Mouse (Mus musculus): Measurements from ENCODE around the gene Camk1d.

DNA sequence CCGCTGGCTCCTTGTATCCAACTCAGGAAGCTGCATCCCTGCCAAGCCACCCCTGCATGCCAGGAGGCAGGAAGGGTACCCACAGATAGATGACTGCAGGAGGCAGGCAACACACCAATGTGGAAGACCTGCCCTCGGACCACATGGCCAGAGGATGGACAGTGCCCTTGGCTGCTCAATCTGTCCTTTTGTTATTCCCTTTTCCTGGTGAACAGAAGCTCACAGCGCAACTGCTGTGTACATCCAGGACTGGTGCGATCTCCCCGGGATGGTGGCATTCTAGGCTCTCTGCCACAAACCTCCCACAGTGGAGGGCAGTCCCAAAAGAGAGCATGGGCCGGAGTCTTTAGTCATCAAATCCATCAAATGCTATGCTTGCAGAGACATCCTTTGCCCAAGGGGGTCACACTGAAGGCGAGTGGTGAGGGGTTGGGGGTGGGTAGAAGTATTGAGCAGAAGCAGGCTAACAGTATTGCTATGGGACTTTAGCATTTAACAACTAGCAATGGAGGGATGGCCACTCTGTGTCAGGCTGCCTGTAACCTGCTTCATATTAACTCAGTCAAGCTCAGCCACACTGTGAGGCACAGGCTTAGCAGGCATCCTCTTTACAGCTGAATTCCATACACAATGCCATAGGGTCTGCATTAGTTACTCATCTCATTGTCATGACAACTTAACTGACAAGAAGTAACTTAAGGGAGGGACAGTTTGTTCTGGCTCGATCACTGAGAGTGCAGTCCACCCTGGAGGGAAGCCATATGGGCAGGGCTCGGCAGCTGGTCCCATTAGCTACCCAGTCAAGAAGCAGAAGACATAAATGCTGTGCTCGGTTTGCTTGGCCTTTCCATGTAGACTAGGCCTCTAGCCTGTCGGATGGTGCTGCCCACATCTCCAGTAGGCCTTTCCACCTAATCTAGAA lies 106.1 kb downstream of the Camk1d start:
- TF ChIP-seq ZC3H11A (IDR thresholded peaks at IDR 0.05; ENCODE audit: borderline replicate concordance, low read depth, low read length) = no peak
- TF ChIP-seq ZNF384 (IDR thresholded peaks at IDR 0.05; ENCODE audit: low read depth, low read length) = no peak
